Mouse (Mus musculus): ENCODE measurements around the gene Tes3-ps. TPM values are rescaled to one million over a fixed set of nuclear protein-coding genes. Genes with fewer than 3 reads are reported as not detected.
A peak's percentile ranks its signal among the peaks of the same experiment; 100 is the strongest.

Tes3-ps gene
- polyA plus RNA-seq, 1 experiment from 2014 or later = 0.57 TPM

- TF ChIP-seq CTCF (IDR thresholded peaks at IDR 0.05; ENCODE audit: low read depth) = no peak
- H3K27me3 ChIP-seq (replicated peaks; ENCODE audit: control insufficient read depth, insufficient read depth, low read length) = no peaks in the 10 kb centered on the region
- no peak overlapping the region for H3K4me2 ChIP-seq (replicated peaks; ENCODE audit: low read depth)
- H3K4me3 ChIP-seq (ENCODE audit: low read depth, low read length) = no peak overlapping the region
- H3K9me3 ChIP-seq (ENCODE audit: control insufficient read depth) = no peaks in the 10 kb centered on the region
- 31% methylated on average over 2 of the region's 2 CpGs for WGBS
- H3K36me3 ChIP-seq (ENCODE audit: control insufficient read depth, insufficient read depth) = no peaks in the 10 kb centered on the region
- H3K27ac ChIP-seq (ENCODE audit: low read depth, low read length) = no peak overlapping the region
- H3K4me1 ChIP-seq (replicated peaks; ENCODE audit: control insufficient read depth, insufficient read depth, low read length) = no peaks in the 10 kb centered on the region
- no peak for ATAC-seq
- H3K9ac ChIP-seq (ENCODE audit: low read depth, low read length) = no peak overlapping the region
Observed at GRCm38 (mm10) chr13:49518761-49519160, 25.6 kb downstream of the Tes3-ps start.

- no peak for TF ChIP-seq CTCF (IDR thresholded peaks at IDR 0.05; ENCODE audit: low read depth)
- Histone ChIP-seq H3K4me3 (ENCODE audit: low read depth, low read length) (no peak overlapping the region), H3K4me2 (replicated peaks; ENCODE audit: low read depth) (no peak overlapping the region), H3K4me1 (replicated peaks; ENCODE audit: control insufficient read depth, insufficient read depth, low read length) (no peaks in the 10 kb centered on the region), H3K36me3 (ENCODE audit: control insufficient read depth, insufficient read depth) (no peaks in the 10 kb centered on the region), H3K27ac (ENCODE audit: low read depth, low read length) (no peak overlapping the region), H3K27me3 (replicated peaks; ENCODE audit: control insufficient read depth, insufficient read depth, low read length) (no peaks in the 10 kb centered on the region), H3K9ac (ENCODE audit: low read depth, low read length) (no peak overlapping the region), H3K9me3 (ENCODE audit: control insufficient read depth) (no peaks in the 10 kb centered on the region)
- no peak for ATAC-seq
- WGBS = 68% methylated on average over 2 of the region's 2 CpGs
Observed at GRCm38 (mm10) chr13:49526235-49526634, 33.1 kb downstream of the Tes3-ps start.

GRCm38 (mm10) chr13:49530636-49531035 lies 37.5 kb downstream of the Tes3-ps start:
- no peak for ATAC-seq
- H3K4me3 ChIP-seq (ENCODE audit: low read depth, low read length) = no peak overlapping the region
- no peak overlapping the region for H3K4me2 ChIP-seq (replicated peaks; ENCODE audit: low read depth)
- H3K4me1 ChIP-seq (replicated peaks; ENCODE audit: control insufficient read depth, insufficient read depth, low read length) = no peaks in the 10 kb centered on the region
- H3K27me3 ChIP-seq (replicated peaks; ENCODE audit: control insufficient read depth, insufficient read depth, low read length) = no peaks in the 10 kb centered on the region
- TF ChIP-seq CTCF (IDR thresholded peaks at IDR 0.05; ENCODE audit: low read depth) = no peak
- no peak overlapping the region for H3K27ac ChIP-seq (ENCODE audit: low read depth, low read length)
- 69% methylated on average over 4 of the region's 4 CpGs for WGBS
- H3K9me3 ChIP-seq (ENCODE audit: control insufficient read depth) = no peaks in the 10 kb centered on the region
- H3K36me3 ChIP-seq (ENCODE audit: control insufficient read depth, insufficient read depth) = no peaks in the 10 kb centered on the region
- no peak overlapping the region for H3K9ac ChIP-seq (ENCODE audit: low read depth, low read length)

GRCm38 (mm10) chr13:49536946-49537345 lies 43.8 kb downstream of the Tes3-ps start:
- Histone ChIP-seq H3K27me3 (replicated peaks; ENCODE audit: control insufficient read depth, insufficient read depth, low read length) (no peaks in the 10 kb centered on the region), H3K9me3 (ENCODE audit: control insufficient read depth) (no peaks in the 10 kb centered on the region), H3K4me1 (replicated peaks; ENCODE audit: control insufficient read depth, insufficient read depth, low read length) (no peaks in the 10 kb centered on the region), H3K4me3 (ENCODE audit: low read depth, low read length) (no peak overlapping the region), H3K4me2 (replicated peaks; ENCODE audit: low read depth) (no peak overlapping the region), H3K36me3 (ENCODE audit: control insufficient read depth, insufficient read depth) (no peaks in the 10 kb centered on the region), H3K27ac (ENCODE audit: low read depth, low read length) (no peak overlapping the region), H3K9ac (ENCODE audit: low read depth, low read length) (no peak overlapping the region)
- no peak for ATAC-seq
- WGBS = 90% methylated on average over 1 of the region's 1 CpGs
- no peak for TF ChIP-seq CTCF (IDR thresholded peaks at IDR 0.05; ENCODE audit: low read depth)

- no peak for ATAC-seq
Observed at GRCm38 (mm10) chr13:49538693-49539092, 45.6 kb downstream of the Tes3-ps start.

GRCm38 (mm10) chr13:49544279-49544678 lies 51.2 kb downstream of the Tes3-ps start, which contains the start of gene Aspn:
Gene Aspn, plus strand, starts transcription at chr13:49544443.
- Histone ChIP-seq H3K9ac (ENCODE audit: low read depth, low read length) (no peak within 1 kb of the TSS), H3K36me3 (ENCODE audit: control insufficient read depth, insufficient read depth) (no peaks in the 10 kb centered on the region), H3K4me2 (replicated peaks; ENCODE audit: low read depth) (no peak within 1 kb of the TSS), H3K27me3 (replicated peaks; ENCODE audit: control insufficient read depth, insufficient read depth, low read length) (no peaks in the 10 kb centered on the region), H3K4me1 (replicated peaks; ENCODE audit: control insufficient read depth, insufficient read depth, low read length) (no peaks in the 10 kb centered on the region), H3K27ac (ENCODE audit: low read depth, low read length) (no peak within 1 kb of the TSS), H3K4me3 (ENCODE audit: low read depth, low read length) (no peak within 1 kb of the TSS), H3K9me3 (ENCODE audit: control insufficient read depth) (no peaks in the 10 kb centered on the region)
- no peak for TF ChIP-seq CTCF (IDR thresholded peaks at IDR 0.05; ENCODE audit: low read depth)
- WGBS = 69% methylated on average over 3 of the region's 3 CpGs
- no peak for ATAC-seq

More at GRCm38 (mm10) chr13:49538693-49539092, 45.6 kb downstream of the Tes3-ps start:
- H3K4me2 ChIP-seq (replicated peaks; ENCODE audit: low read depth) = no peak overlapping the region
- no peak for TF ChIP-seq CTCF (IDR thresholded peaks at IDR 0.05; ENCODE audit: low read depth)
- H3K9ac ChIP-seq (ENCODE audit: low read depth, low read length) = no peak overlapping the region
- H3K4me3 ChIP-seq (ENCODE audit: low read depth, low read length) = no peak overlapping the region
- no peaks in the 10 kb centered on the region for H3K4me1 ChIP-seq (replicated peaks; ENCODE audit: control insufficient read depth, insufficient read depth, low read length)
- no peak overlapping the region for H3K27ac ChIP-seq (ENCODE audit: low read depth, low read length)
- no peaks in the 10 kb centered on the region for H3K27me3 ChIP-seq (replicated peaks; ENCODE audit: control insufficient read depth, insufficient read depth, low read length)
- no peaks in the 10 kb centered on the region for H3K36me3 ChIP-seq (ENCODE audit: control insufficient read depth, insufficient read depth)
- H3K9me3 ChIP-seq (ENCODE audit: control insufficient read depth) = no peaks in the 10 kb centered on the region
- 79% methylated on average over 1 of the region's 1 CpGs for WGBS

GRCm38 (mm10) chr13:49545646-49546045 lies 52.5 kb downstream of the Tes3-ps start:
- ATAC-seq = no peak
- WGBS = 52% methylated on average over 3 of the region's 3 CpGs
- H3K36me3 ChIP-seq (ENCODE audit: control insufficient read depth, insufficient read depth) = no peaks in the 10 kb centered on the region
- H3K27me3 ChIP-seq (replicated peaks; ENCODE audit: control insufficient read depth, insufficient read depth, low read length) = no peaks in the 10 kb centered on the region
- no peaks in the 10 kb centered on the region for H3K9me3 ChIP-seq (ENCODE audit: control insufficient read depth)
- TF ChIP-seq CTCF (IDR thresholded peaks at IDR 0.05; ENCODE audit: low read depth) = no peak
- H3K4me3 ChIP-seq (ENCODE audit: low read depth, low read length) = peak overlapping the region; percentile 13; the same call in 1 of the 2 replicates
- H3K27ac ChIP-seq (ENCODE audit: low read depth, low read length) = peak overlapping the region; percentile 50; the same call in 1 of the 2 replicates
- peak overlapping the region; percentile 27; the same call in 1 of the 2 replicates for H3K4me2 ChIP-seq (replicated peaks; ENCODE audit: low read depth)
- H3K9ac ChIP-seq (ENCODE audit: low read depth, low read length) = no peak overlapping the region
- no peaks in the 10 kb centered on the region for H3K4me1 ChIP-seq (replicated peaks; ENCODE audit: control insufficient read depth, insufficient read depth, low read length)

Other genes with a start within 250 kb of the Tes3-ps start
- gene Susd3, start 244.6 kb upstream of the Tes3-ps start, polyA plus RNA-seq (2015; fragmentation: Nextera tagmentation; extraction: Ambion mirVana) = 0.65 and 1.3 TPM in 2 replicates
- gene Fgd3, start 173.0 kb upstream of the Tes3-ps start, polyA plus RNA-seq (2015; fragmentation: Nextera tagmentation; extraction: Ambion mirVana) = 0.60 and 0.61 TPM in 2 replicates
- 8.9 and 9.3 TPM in 2 replicates for gene Bicd2, start 151.7 kb upstream of the Tes3-ps start, polyA plus RNA-seq (2015; fragmentation: Nextera tagmentation; extraction: Ambion mirVana)
- 10.4 and 11.5 TPM in 2 replicates for gene Ippk, start 72.1 kb upstream of the Tes3-ps start, polyA plus RNA-seq (2015; fragmentation: Nextera tagmentation; extraction: Ambion mirVana)
- gene Ecm2, start 11.5 kb downstream of the Tes3-ps start, polyA plus RNA-seq (2015; fragmentation: Nextera tagmentation; extraction: Ambion mirVana) = 1.1 and 1.7 TPM in 2 replicates
- 45.9 and 46.8 TPM in 2 replicates for gene Aspn, start 51.1 kb downstream of the Tes3-ps start, polyA plus RNA-seq (2015; fragmentation: Nextera tagmentation; extraction: Ambion mirVana)
- 0.22 and 0.33 TPM in 2 replicates for gene Omd, start 89.1 kb downstream of the Tes3-ps start, polyA plus RNA-seq (2015; fragmentation: Nextera tagmentation; extraction: Ambion mirVana)
- 68.3 and 70.6 TPM in 2 replicates for gene Ogn, start 114.7 kb downstream of the Tes3-ps start, polyA plus RNA-seq (2015; fragmentation: Nextera tagmentation; extraction: Ambion mirVana)
- gene Cenpp, start 159.5 kb downstream of the Tes3-ps start, polyA plus RNA-seq (2015; fragmentation: Nextera tagmentation; extraction: Ambion mirVana) = 10.4 and 12.1 TPM in 2 replicates
- 9.7 and 12.7 TPM in 2 replicates for gene Nol8, start 159.8 kb downstream of the Tes3-ps start, polyA plus RNA-seq (2015; fragmentation: Nextera tagmentation; extraction: Ambion mirVana)
- 13.7 and 16.1 TPM in 2 replicates for gene Iars, start 188.8 kb downstream of the Tes3-ps start, polyA plus RNA-seq (2015; fragmentation: Nextera tagmentation; extraction: Ambion mirVana)

All from intestine, postnatal 0 days (tissue).